Mouse (Mus musculus) MEL (cell line): ENCODE data around the gene Pcnx2. TPM values are rescaled to one million over a fixed set of nuclear protein-coding genes. Genes with fewer than 3 reads are reported as not detected.

Source experiments
- DNase-seq: peaks from one replicate; pipeline ENCODE4 v3.0.0; 2011; ENCODE audit warnings: low read depth, low spot score
- H3K27ac ChIP-seq: 2 replicates; pipeline ENCODE4 v1.5.1; 2012; ENCODE audit warnings: low read depth, mild to moderate bottlenecking, control low read depth, low read length, moderate library complexity; ENCODE audit not compliant: control insufficient read depth
- H3K27me3 ChIP-seq, 2 experiments: fragments of 150-350 bp in 1 of 2; sonication (generic) in 1 of 2; 2 replicates each; pipeline ENCODE4 v1.6.1; 2012; ENCODE audit warnings: low read length in 2 of 2, mild to moderate bottlenecking in 2 of 2, improper control_type of control experiment in 1 of 2, moderate library complexity in 1 of 2; ENCODE audit not compliant: insufficient read depth in 2 of 2, control insufficient read depth in 1 of 2
- H3K36me3 ChIP-seq, 2 experiments: 2 replicates each; pipeline ENCODE4 v1.6.1; 2012 to 2014; ENCODE audit warnings: low read length in 2 of 2, improper control_type of control experiment in 1 of 2, inconsistent platforms in 1 of 2, mild to moderate bottlenecking in 1 of 2; ENCODE audit not compliant: insufficient read depth in 2 of 2, control insufficient read depth in 1 of 2
- H3K4me1 ChIP-seq, 2 experiments: fragments of 150-350 bp in 1 of 2; sonication (generic) in 1 of 2; 2 replicates each; pipeline ENCODE4 v1.6.1; 2012; ENCODE audit warnings: low read length in 2 of 2, improper control_type of control experiment in 1 of 2, mild to moderate bottlenecking in 1 of 2; ENCODE audit not compliant: insufficient read depth in 2 of 2, control insufficient read depth in 1 of 2
- H3K4me3 ChIP-seq, 2 experiments: fragments of 150-350 bp in 1 of 2; sonication (generic) in 1 of 2; 2 replicates each; pipeline ENCODE4 v1.5.1; 2012; ENCODE audit warnings: low read depth in 2 of 2, low read length in 2 of 2, mild to moderate bottlenecking in 2 of 2, moderate library complexity in 2 of 2, control low read depth in 1 of 2, improper control_type of control experiment in 1 of 2; ENCODE audit not compliant: control insufficient read depth in 1 of 2, insufficient read depth in 1 of 2
- H3K79me2 ChIP-seq: 2 replicates; pipeline ENCODE4 v1.6.1; 2012; ENCODE audit warnings: mild to moderate bottlenecking, low read length, moderate library complexity; ENCODE audit not compliant: control insufficient read depth, poor library complexity, insufficient read depth
- H3K9ac ChIP-seq: 2 replicates; pipeline ENCODE4 v1.6.1; 2012; ENCODE audit warnings: low read depth, mild to moderate bottlenecking, control low read depth, low read length, moderate library complexity; ENCODE audit not compliant: control insufficient read depth, poor library complexity, severe bottlenecking
- H3K9me3 ChIP-seq: fragments of 150-350 bp; sonication (generic); replicated peaks from 2 replicates; pipeline ENCODE4 v1.6.1; 2012; ENCODE audit warnings: mild to moderate bottlenecking, low read length, improper control_type of control experiment, moderate library complexity; ENCODE audit not compliant: insufficient read depth
- BHLHE40 ChIP-seq: IDR thresholded peaks from 2 replicates; pipeline ENCODE4 v1.6.1; 2012; ENCODE audit warnings: low read depth, mild to moderate bottlenecking, inconsistent platforms, low read length, improper control_type of control experiment, borderline replicate concordance
- CHD2 ChIP-seq: IDR thresholded peaks from 2 replicates; pipeline ENCODE4 v1.6.1; 2011; ENCODE audit warnings: low read length, improper control_type of control experiment
- E2F4 ChIP-seq: IDR thresholded peaks from 2 replicates; pipeline ENCODE4 v1.6.1; 2011; ENCODE audit warnings: low read depth, low read length, improper control_type of control experiment, borderline replicate concordance
- EP300 ChIP-seq, 2 experiments: IDR thresholded peaks; 2 replicates each; pipeline ENCODE4 v1.6.1; 2011; ENCODE audit warnings: improper control_type of control experiment in 2 of 2, low read length in 2 of 2, low read depth in 1 of 2, mild to moderate bottlenecking in 1 of 2
- GABPA ChIP-seq: IDR thresholded peaks from 2 replicates; pipeline ENCODE4 v1.6.1; 2012; ENCODE audit warnings: low read depth, mild to moderate bottlenecking, inconsistent platforms, low read length, improper control_type of control experiment, moderate library complexity
- GATA1 ChIP-seq: IDR thresholded peaks from 2 replicates; pipeline ENCODE4 v1.6.1; 2011; ENCODE audit warnings: low read depth, low read length, improper control_type of control experiment
- HCFC1 ChIP-seq: IDR thresholded peaks from 2 replicates; pipeline ENCODE4 v1.6.1; 2012; ENCODE audit warnings: low read depth, mild to moderate bottlenecking, inconsistent platforms, low read length, improper control_type of control experiment, moderate library complexity
- MAX ChIP-seq: IDR thresholded peaks from 2 replicates; pipeline ENCODE4 v1.6.1; 2011; ENCODE audit warnings: low read length, improper control_type of control experiment
- MAZ ChIP-seq: IDR thresholded peaks from 2 replicates; pipeline ENCODE4 v1.6.1; 2012; ENCODE audit warnings: low read depth, mild to moderate bottlenecking, inconsistent platforms, low read length, improper control_type of control experiment
- MEF2A ChIP-seq: IDR thresholded peaks from 2 replicates; pipeline ENCODE4 v1.6.1; 2014; ENCODE audit warnings: low read depth, mild to moderate bottlenecking, inconsistent platforms, low read length, improper control_type of control experiment; ENCODE audit not compliant: poor library complexity, insufficient replicate concordance, severe bottlenecking; ENCODE audit errors: extremely low read depth
- MYB ChIP-seq: IDR thresholded peaks from 2 replicates; pipeline ENCODE4 v1.6.1; 2011; ENCODE audit warnings: mild to moderate bottlenecking, low read depth, low read length, improper control_type of control experiment
- NELFE ChIP-seq: IDR thresholded peaks from 2 replicates; pipeline ENCODE4 v1.6.1; 2011; ENCODE audit warnings: low read depth, low read length, improper control_type of control experiment
- POLR2A ChIP-seq, 2 experiments: IDR thresholded peaks; 2 replicates each; pipeline ENCODE4 v1.6.1; 2011 to 2012; ENCODE audit warnings: low read length in 2 of 2, mild to moderate bottlenecking in 2 of 2, control low read depth in 1 of 2, improper control_type of control experiment in 1 of 2, low read depth in 1 of 2, moderate library complexity in 1 of 2; ENCODE audit not compliant: control insufficient read depth in 1 of 2, insufficient read depth in 1 of 2, poor library complexity in 1 of 2
- POLR2AphosphoS2 ChIP-seq: IDR thresholded peaks from 2 replicates; pipeline ENCODE4 v1.6.1; 2011; ENCODE audit warnings: low read length, improper control_type of control experiment
- SMC3 ChIP-seq: IDR thresholded peaks from 2 replicates; pipeline ENCODE4 v1.6.1; 2011; ENCODE audit warnings: low read depth, low read length, improper control_type of control experiment
- UBTF ChIP-seq: IDR thresholded peaks from 2 replicates; pipeline ENCODE4 v1.6.1; 2012; ENCODE audit warnings: low read depth, mild to moderate bottlenecking, inconsistent platforms, low read length, improper control_type of control experiment, moderate library complexity, borderline replicate concordance; ENCODE audit not compliant: insufficient read depth
- USF2 ChIP-seq, 2 experiments: IDR thresholded peaks; 2 replicates each; pipeline ENCODE4 v1.6.1; 2011 to 2012; ENCODE audit warnings: improper control_type of control experiment in 2 of 2, low read length in 2 of 2, borderline replicate concordance in 1 of 2, inconsistent platforms in 1 of 2, low read depth in 1 of 2, mild to moderate bottlenecking in 1 of 2; ENCODE audit not compliant: insufficient read depth in 1 of 2
- ZNF384 ChIP-seq: IDR thresholded peaks from 2 replicates; pipeline ENCODE4 v1.6.1; 2012; ENCODE audit warnings: low read depth, mild to moderate bottlenecking, inconsistent platforms, low read length, improper control_type of control experiment
- polyA plus RNA-seq, 2 experiments: library from polyadenylated mRNA; stranded (reverse) in 1 of 2; unstranded in 1 of 2; fragments of >175 nt in 1 of 2; fragments of >200 nt in 1 of 2; gene quantifications; 2 replicates each; pipeline versions ENCODE4 v1.2.1 to v1.2.4; 2012; ENCODE audit warnings: low replicate concordance in 2 of 2, low read depth in 1 of 2; ENCODE audit not compliant: insufficient read length in 2 of 2, insufficient read depth in 1 of 2, missing spikeins in 1 of 2
- total RNA-seq: library from RNA; depleted of rRNA; stranded (reverse); fragments of 300-350 nt; gene quantifications from 2 replicates; pipeline ENCODE4 v1.2.3, GENCODE M21; 2012

Pcnx2 gene
- total and polyA plus RNA-seq, 3 experiments: 0.04 TPM; not detected in 2

- Histone ChIP-seq H3K4me1 (no peaks in the 10 kb centered on the region), H3K4me3 (no peak overlapping the region), H3K36me3 (no peaks in the 10 kb centered on the region), H3K27me3 (no peaks in the 10 kb centered on the region), H3K27ac (no peak overlapping the region), H3K9ac (no peak overlapping the region), H3K79me2 (no peaks in the 10 kb centered on the region), H3K9me3 (no peaks in the 10 kb centered on the region)
- no peak for TF ChIP-seq USF2 (IDR thresholded peaks at IDR 0.05; ENCODE audit: borderline replicate concordance in 1 of 2, insufficient read depth in 1 of 2, low read depth in 1 of 2, low read length in 2 of 2)
- no peak for TF ChIP-seq HCFC1
- TF ChIP-seq POLR2A (IDR thresholded peaks at IDR 0.05; ENCODE audit: control insufficient read depth in 1 of 2, insufficient read depth in 1 of 2, low read depth in 1 of 2, low read length in 2 of 2, poor library complexity in 1 of 2): no peak
- TF ChIP-seq SMC3: no peak
- TF ChIP-seq MYB: no peak
- no peak for TF ChIP-seq MAZ
- no peak for TF ChIP-seq GABPA
- TF ChIP-seq EP300 (IDR thresholded peaks at IDR 0.05; ENCODE audit: low read depth in 1 of 2, low read length in 2 of 2): no peak
- TF ChIP-seq MEF2A: no peak
- no peak for TF ChIP-seq UBTF
- TF ChIP-seq NELFE: no peak
- no peak for TF ChIP-seq MAX
- DNase-seq: no peak
Observed at GRCm38 (mm10) chr8:125796970-125797369, 101.1 kb downstream of the Pcnx2 start.

GRCm38 (mm10) chr8:125795341-125795740 lies 102.8 kb downstream of the Pcnx2 start:
- Histone ChIP-seq H3K9me3 (no peaks in the 10 kb centered on the region), H3K79me2 (no peaks in the 10 kb centered on the region), H3K4me1 (no peaks in the 10 kb centered on the region), H3K27ac (no peak overlapping the region), H3K4me3 (no peak overlapping the region), H3K27me3 (no peaks in the 10 kb centered on the region), H3K36me3 (no peaks in the 10 kb centered on the region), H3K9ac (no peak overlapping the region)
- TF ChIP-seq E2F4: no peak
- no peak for TF ChIP-seq POLR2AphosphoS2
- no peak for TF ChIP-seq BHLHE40
- TF ChIP-seq USF2 (IDR thresholded peaks at IDR 0.05; ENCODE audit: borderline replicate concordance in 1 of 2, insufficient read depth in 1 of 2, low read depth in 1 of 2, low read length in 2 of 2): no peak
- no peak for TF ChIP-seq CHD2
- no peak for TF ChIP-seq GATA1
- TF ChIP-seq ZNF384: no peak
- no peak for DNase-seq
